Mouse (Mus musculus): ENCODE measurements around the gene Thrap3.
"Not testable (repeated sequence)": the region's sequence is repeated elsewhere in the genome, so short reads cannot be mapped to it uniquely, and the experiment has no call there.

DNA sequence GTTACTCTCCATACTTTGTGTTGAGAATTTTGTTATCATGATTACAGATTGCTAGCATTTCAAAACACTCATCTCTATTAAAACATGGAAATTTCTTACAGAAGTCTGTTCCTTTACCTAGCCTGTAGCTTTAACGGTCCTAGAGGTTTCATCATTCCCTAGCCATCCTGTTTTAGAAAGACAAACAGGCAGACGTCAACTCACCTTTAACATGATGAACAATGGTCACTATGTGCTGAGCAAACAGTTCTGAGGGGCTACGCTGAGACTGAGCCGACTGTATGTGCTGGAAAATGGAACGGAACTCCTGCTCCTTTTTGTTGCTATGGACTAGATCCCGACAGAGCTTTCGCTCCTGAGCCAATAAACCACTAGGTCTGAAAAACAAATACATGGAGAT, 26.6 kb downstream of the Thrap3 start:
- not testable (repeated sequence) for TF ChIP-seq CTCF (IDR thresholded peaks at IDR 0.05); POLR2A (IDR thresholded peaks at IDR 0.05; ENCODE audit: insufficient read depth, low read depth, low read length)
